Mouse (Mus musculus) ES-E14 (cell line): ENCODE measurements around the gene Taf4. TPM values are rescaled to one million over a fixed set of nuclear protein-coding genes. Genes with fewer than 3 reads are reported as not detected.
A peak's percentile ranks its signal among the peaks of the same experiment; 100 is the strongest.

Experiments
- DNase-seq: peaks from one replicate; pipeline ENCODE4 v3.0.0-alpha.2; 2013; ENCODE audit warnings: low read depth, low spot score
- H3K27ac ChIP-seq: 2 replicates; pipeline ENCODE4 v1.5.1; 2012; ENCODE audit warnings: low read depth, mild to moderate bottlenecking, low read length, moderate library complexity, mixed read lengths; ENCODE audit not compliant: poor library complexity, insufficient read depth, severe bottlenecking
- H3K36me3 ChIP-seq: 2 replicates; pipeline ENCODE4 v1.6.1; 2012; ENCODE audit warnings: mild to moderate bottlenecking, low read length, moderate library complexity, mixed read lengths; ENCODE audit not compliant: control insufficient read depth, poor library complexity, insufficient read depth, severe bottlenecking
- H3K4me1 ChIP-seq, 2 experiments: fragments of 150-350 bp in 1 of 2; sonication (generic) in 1 of 2; 2 replicates each; pipeline ENCODE4 v1.6.1; 2012; ENCODE audit warnings: low read length in 2 of 2, mild to moderate bottlenecking in 1 of 2, mixed read lengths in 1 of 2; ENCODE audit not compliant: control insufficient read depth in 2 of 2, insufficient read depth in 2 of 2, poor library complexity in 1 of 2
- H3K4me3 ChIP-seq, 2 experiments: fragments of 150-350 bp in 1 of 2; sonication (generic) in 1 of 2; 2 replicates each; pipeline ENCODE4 v1.5.1; 2012; ENCODE audit warnings: low read length in 2 of 2, low read depth in 1 of 2, mild to moderate bottlenecking in 1 of 2, mixed read lengths in 1 of 2; ENCODE audit not compliant: insufficient read depth in 1 of 2, poor library complexity in 1 of 2, severe bottlenecking in 1 of 2
- H3K9ac ChIP-seq: 2 replicates; pipeline ENCODE4 v1.6.1; 2012; ENCODE audit warnings: low read depth, mild to moderate bottlenecking, low read length, mixed read lengths; ENCODE audit not compliant: poor library complexity, insufficient read depth, severe bottlenecking
- H3K9me3 ChIP-seq: fragments of 150-350 bp; sonication (generic); 2 replicates; pipeline ENCODE4 v1.6.1; 2012; ENCODE audit warnings: low read depth, mild to moderate bottlenecking, low read length; ENCODE audit not compliant: control insufficient read depth, insufficient read depth
- CHD2 ChIP-seq: IDR thresholded peaks from 2 replicates; pipeline ENCODE4 v1.6.1; 2014; ENCODE audit warnings: mild to moderate bottlenecking, low read depth, low read length, inconsistent platforms
- HCFC1 ChIP-seq: IDR thresholded peaks from 2 replicates; pipeline ENCODE4 v1.6.1; 2012; ENCODE audit warnings: low read length, inconsistent platforms, borderline replicate concordance; ENCODE audit not compliant: insufficient read depth
- MAFK ChIP-seq: IDR thresholded peaks from 2 replicates; pipeline ENCODE4 v1.6.1; 2014; ENCODE audit warnings: mild to moderate bottlenecking, low read depth, low read length, inconsistent platforms; ENCODE audit not compliant: insufficient read depth
- ZC3H11A ChIP-seq: IDR thresholded peaks from 2 replicates; pipeline ENCODE4 v1.6.1; 2012; ENCODE audit warnings: low read depth, mild to moderate bottlenecking, inconsistent platforms, low read length, borderline replicate concordance
- ZNF384 ChIP-seq: IDR thresholded peaks from 2 replicates; pipeline ENCODE4 v1.6.1; 2012; ENCODE audit warnings: low read depth, low read length, inconsistent platforms
- in situ Hi-C, 2 experiments: fragments of 600-800 bp; cut with MboI; formaldehyde crosslinking; loops; one replicate each; pipeline ENCODE4 v1.15.1; 2025; ENCODE audit warnings: low sequenced_read_pairs in 2 of 2, inconsistent platforms in 1 of 2; ENCODE audit not compliant: unreplicated experiment in 2 of 2
- total RNA-seq: library from RNA; depleted of rRNA; stranded (reverse); fragments of 300-350 nt; gene quantifications from 2 replicates; pipeline ENCODE4 v1.2.3, GENCODE M21; 2012

Gene Taf4
- total RNA-seq, 1 experiment = 19.0 TPM

DNA sequence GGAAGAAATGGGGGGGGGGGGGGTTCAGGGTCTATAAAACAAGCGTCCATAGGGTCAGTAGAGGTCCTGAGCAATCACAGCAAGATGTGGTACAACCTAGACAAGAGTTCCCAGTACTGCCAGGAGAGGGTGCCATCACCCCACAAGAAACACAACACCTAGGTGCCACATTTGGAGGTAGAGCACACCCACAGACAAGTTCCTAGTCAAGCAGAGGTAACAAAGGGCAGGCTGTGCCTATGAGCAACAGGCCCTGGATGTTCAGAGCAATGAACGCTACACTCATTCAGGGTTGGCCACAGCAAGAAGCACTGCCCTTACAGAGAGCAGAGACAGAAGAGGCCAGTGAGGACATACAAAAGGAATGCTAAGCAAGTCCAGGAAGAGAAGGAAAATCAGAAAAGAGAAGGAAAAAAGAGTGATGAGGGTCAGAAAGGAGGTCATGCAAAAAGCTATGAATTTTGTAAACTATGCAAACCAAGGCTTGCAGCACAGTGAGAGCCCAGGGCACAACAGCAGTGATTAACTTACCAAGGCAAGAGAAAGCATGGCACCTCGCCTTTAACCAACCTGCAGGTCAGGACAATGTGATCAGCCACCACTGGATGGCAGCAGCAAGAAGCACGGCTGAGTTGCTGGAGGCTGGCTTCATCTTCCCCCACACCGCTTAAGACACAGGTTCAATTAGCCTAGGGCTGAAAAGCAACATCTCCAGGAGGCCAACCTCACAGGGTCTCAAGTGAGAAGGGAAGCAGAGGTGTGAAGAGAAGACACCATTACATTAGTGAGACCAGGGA lies 59.4 kb downstream of the Taf4 start:
- Histone ChIP-seq H3K27ac (no peak overlapping the region), H3K4me3 (no peak overlapping the region), H3K9ac (no peak overlapping the region), H3K36me3 (peaks cover 37% of the 10 kb centered on the region), H3K4me1 (no peaks in the 10 kb centered on the region), H3K9me3 (no peaks in the 10 kb centered on the region)
- in situ Hi-C loops = loop anchor here (5.0 to 10.0 kb wide), 2 partner anchors 128 to 130 kb away; partner anchors contain the start of genes Psma7 (in 1 of the 2) and Ss18l1 (in 1 of the 2)
- no peak for TF ChIP-seq HCFC1
- peak; percentile 17; the same call in 1 of the 2 replicates for TF ChIP-seq ZC3H11A
- DNase-seq = peak; percentile 60

DNA sequence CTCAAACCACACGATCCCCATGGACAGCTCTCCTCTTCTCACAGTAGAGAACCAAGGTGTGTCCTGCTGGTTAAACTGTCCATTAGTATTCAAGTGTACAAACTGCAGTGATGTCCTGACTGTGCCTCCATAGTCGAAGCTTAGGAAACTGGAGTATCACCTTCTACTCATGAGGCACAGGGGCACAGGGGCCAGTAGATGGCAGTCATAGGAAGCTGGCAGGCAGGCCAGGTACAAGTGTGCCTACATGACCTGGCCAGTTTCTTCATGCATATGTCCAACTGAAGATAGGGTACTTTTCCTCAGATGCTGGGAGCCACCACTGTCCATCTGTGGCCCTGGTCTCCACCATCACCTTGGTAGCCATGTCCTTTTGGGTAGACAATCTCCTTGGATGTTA lies 62.2 kb downstream of the Taf4 start:
- in situ Hi-C loops = loop anchor here in 1 of 2 experiments (10.0 kb wide), 1 partner anchor 131 kb away; the partner anchor contains the start of genes Psma7 and Ss18l1
- Histone ChIP-seq H3K9me3 (no peaks in the 10 kb centered on the region), H3K27ac (no peak overlapping the region), H3K4me3 (no peak overlapping the region), H3K4me1 (no peaks in the 10 kb centered on the region), H3K36me3 (peaks cover 38% of the 10 kb centered on the region), H3K9ac (no peak overlapping the region)
- no peak for DNase-seq
- TF ChIP-seq HCFC1 (no peak), MAFK (no peak), CHD2 (no peak), ZC3H11A (no peak), ZNF384 (no peak)

DNA sequence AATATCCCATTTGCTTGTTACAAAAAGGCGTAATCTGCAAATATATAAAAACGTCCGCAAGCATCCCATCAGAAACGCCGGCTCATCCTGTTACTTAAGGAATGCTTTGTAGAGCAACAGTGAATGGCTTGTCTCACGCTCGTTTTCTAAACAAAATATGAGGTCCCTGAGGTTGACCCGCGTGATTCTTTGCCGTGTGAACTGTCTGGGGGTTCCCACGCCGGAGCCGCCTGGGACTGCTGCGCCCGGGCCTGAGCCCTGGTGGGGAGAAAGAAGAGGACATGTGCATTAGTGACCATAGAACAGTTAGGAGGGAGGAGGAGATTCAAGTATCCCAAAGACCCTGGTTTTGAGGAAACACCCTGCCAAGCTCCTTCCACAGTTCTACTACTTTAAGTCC lies 63.1 kb downstream of the Taf4 start:
- Histone ChIP-seq H3K4me3 (no peak overlapping the region), H3K9ac (no peak overlapping the region), H3K36me3 (peaks cover 38% of the 10 kb centered on the region), H3K4me1 (no peaks in the 10 kb centered on the region), H3K9me3 (no peaks in the 10 kb centered on the region), H3K27ac (no peak overlapping the region)
- in situ Hi-C loops = loop anchor here in 1 of 2 experiments (10.0 kb wide), 1 partner anchor 131 kb away; the partner anchor contains the start of genes Psma7 and Ss18l1
- no peak for DNase-seq
- TF ChIP-seq CHD2 (no peak), HCFC1 (no peak), ZC3H11A (no peak), ZNF384 (no peak), MAFK (no peak)

DNA sequence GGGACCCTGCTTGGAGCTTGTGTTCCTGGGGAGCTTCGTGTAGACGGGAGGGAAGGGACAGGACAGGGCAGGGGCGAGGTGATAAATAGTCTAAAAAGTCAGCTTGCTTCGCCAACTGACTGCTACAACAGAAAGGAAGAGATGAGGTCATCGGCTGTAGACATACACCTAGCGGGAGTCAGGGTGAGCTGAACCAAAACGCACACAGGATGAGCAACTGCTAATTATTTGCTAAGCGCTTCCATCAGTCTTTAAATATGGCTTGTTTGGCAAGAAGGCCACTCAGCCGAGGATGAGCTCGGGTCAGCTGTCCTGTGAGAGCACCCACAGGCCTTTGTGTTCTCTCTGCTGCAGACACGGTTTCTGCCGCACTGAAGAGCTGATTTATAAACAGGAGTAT lies 63.5 kb downstream of the Taf4 start:
- peaks cover 38% of the 10 kb centered on the region for H3K36me3 ChIP-seq
- no peak for TF ChIP-seq ZC3H11A
- TF ChIP-seq MAFK = no peak
- TF ChIP-seq HCFC1 = no peak
- no peak for TF ChIP-seq CHD2
- no peak for TF ChIP-seq ZNF384

DNA sequence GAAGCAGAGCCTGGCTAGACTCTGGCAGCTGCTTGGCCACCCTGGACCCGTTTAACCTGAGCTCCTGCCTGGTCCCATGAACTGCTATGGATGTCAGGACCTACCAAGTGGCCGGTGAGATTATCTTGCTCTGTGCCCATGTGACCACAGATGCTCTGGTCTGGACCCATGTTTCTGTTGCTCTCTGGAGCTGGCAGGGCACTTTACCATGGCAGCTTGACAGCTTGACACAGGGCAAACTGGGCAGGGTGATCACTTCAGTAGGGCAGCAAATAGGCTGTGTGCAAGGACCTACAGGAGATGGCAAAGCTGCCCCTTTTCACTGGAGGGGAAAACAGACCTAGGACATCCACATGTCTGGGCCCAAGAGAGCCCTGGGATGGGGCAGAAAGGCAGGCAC lies 79.5 kb downstream of the Taf4 start:
- H3K4me3 ChIP-seq = no peak overlapping the region
- in situ Hi-C loops = no loop called here
- DNase-seq = no peak
- no peaks in the 10 kb centered on the region for H3K9me3 ChIP-seq
- TF ChIP-seq ZNF384 (no peak), ZC3H11A (no peak), MAFK (no peak), CHD2 (no peak), HCFC1 (no peak)
- no peaks in the 10 kb centered on the region for H3K4me1 ChIP-seq
- no peaks in the 10 kb centered on the region for H3K36me3 ChIP-seq
- H3K9ac ChIP-seq = no peak overlapping the region
- no peak overlapping the region for H3K27ac ChIP-seq

More for the DNA sequence above, 63.5 kb downstream of the Taf4 start:
- Histone ChIP-seq H3K9me3 (no peaks in the 10 kb centered on the region), H3K27ac (no peak overlapping the region), H3K4me3 (no peak overlapping the region), H3K9ac (no peak overlapping the region), H3K4me1 (no peaks in the 10 kb centered on the region)
- in situ Hi-C loops = loop anchor here in 1 of 2 experiments (10.0 kb wide), 1 partner anchor 132 kb away; the partner anchor contains the start of genes Psma7 and Ss18l1
- no peak for DNase-seq
